ENCODE assay signal across 8 mouse cellular contexts in genomic region chr2:29787937-29788681, GRCm38 (mm10). TPM values are rescaled to one million over a fixed set of nuclear protein-coding genes. Genes with fewer than 3 reads are reported as not detected.
DNase-seq lines count a peak whose midpoint lies in the region; ATAC-seq and TF ChIP-seq lines count a peak whose summit lies in the region.

TSS of gene Trub2 (minus strand) at chr2:29788502.

- peak within 1 kb of the TSS; percentile 8; the same call in 1 of the 2 replicates for H3K27ac ChIP-seq in CH12.LX (ENCODE audit: insufficient read depth, low read depth)
- peak within 1 kb of the TSS; percentile 88 for H3K27ac ChIP-seq in forebrain, embryonic 10.5 days
- peak within 1 kb of the TSS; percentile 67 to 77 for H3K27ac ChIP-seq in heart, embryonic 14.5 days (replicated peaks in 1 of 2; ENCODE audit: control insufficient read depth in 1 of 2, insufficient read depth in 1 of 2, low read depth in 2 of 2, low read length in 2 of 2)
- peak within 1 kb of the TSS; percentile 83 for H3K27ac ChIP-seq in liver, embryonic 13.5 days
- peak within 1 kb of the TSS; percentile 73 for H3K27ac ChIP-seq in stomach, embryonic 15.5 days

- WGBS in forebrain, embryonic 10.5 days = under 1% methylated on average over 45 of the region's 45 CpGs
- under 1% methylated on average over 45 of the region's 45 CpGs for WGBS in heart, embryonic 14.5 days
- under 1% methylated on average over 45 of the region's 45 CpGs for WGBS in liver, embryonic 13.5 days (ENCODE audit: insufficient replicate concordance)
- WGBS in stomach, embryonic 15.5 days = under 1% methylated on average over 45 of the region's 45 CpGs

- H3K4me3 ChIP-seq in CH12.LX (replicated peaks in 1 of 3; ENCODE audit: low read depth in 2 of 3, low read length in 2 of 3, poor library complexity in 1 of 3) = peak within 1 kb of the TSS; percentile 80 to 97 (median 89)
- peak within 1 kb of the TSS; percentile 88 for H3K4me3 ChIP-seq in forebrain, embryonic 10.5 days
- H3K4me3 ChIP-seq in heart, embryonic 14.5 days (ENCODE audit: control insufficient read depth in 1 of 2, insufficient read depth in 1 of 2, low read depth in 1 of 2, low read length in 2 of 2) = peak within 1 kb of the TSS; percentile 64 to 90
- peak within 1 kb of the TSS; percentile 84 for H3K4me3 ChIP-seq in liver, embryonic 13.5 days (replicated peaks)
- peak within 1 kb of the TSS; percentile 65 for H3K4me3 ChIP-seq in stomach, embryonic 15.5 days (replicated peaks)

- peak within 1 kb of the TSS; percentile 87 for H3K9ac ChIP-seq in CH12.LX (ENCODE audit: insufficient read depth, low read depth)
- peak within 1 kb of the TSS; percentile 73 for H3K9ac ChIP-seq in heart, embryonic 14.5 days (ENCODE audit: low read length)
- H3K9ac ChIP-seq in liver, embryonic 13.5 days = peak within 1 kb of the TSS; percentile 71
- H3K9ac ChIP-seq in stomach, embryonic 15.5 days = peak within 1 kb of the TSS; percentile 54

- peak within 1 kb of the TSS; percentile 97 for H3K4me2 ChIP-seq in CH12.LX (ENCODE audit: insufficient read depth, low read depth, poor library complexity, severe bottlenecking)
- H3K4me2 ChIP-seq in heart, embryonic 14.5 days (ENCODE audit: low read length) = peak within 1 kb of the TSS; percentile 93
- H3K4me2 ChIP-seq in liver, embryonic 13.5 days = peak within 1 kb of the TSS; percentile 93
- H3K4me2 ChIP-seq in stomach, embryonic 15.5 days = peak within 1 kb of the TSS; percentile 87

- no peaks in the 10 kb centered on the region for H3K27me3 ChIP-seq in CH12.LX (replicated peaks)
- no peaks in the 10 kb centered on the region for H3K27me3 ChIP-seq in forebrain, embryonic 10.5 days (ENCODE audit: poor library complexity, severe bottlenecking)
- no peaks in the 10 kb centered on the region for H3K27me3 ChIP-seq in heart, embryonic 14.5 days (ENCODE audit: control insufficient read depth, insufficient read depth, low read length)
- H3K27me3 ChIP-seq in liver, embryonic 13.5 days = no peaks in the 10 kb centered on the region
- H3K27me3 ChIP-seq in stomach, embryonic 15.5 days (replicated peaks) = no peaks in the 10 kb centered on the region

- peaks cover 44 to 69% of the 10 kb centered on the region in 2 experiments for H3K36me3 ChIP-seq in CH12.LX (replicated peaks in 1 of 2; ENCODE audit: control insufficient read depth in 1 of 2, insufficient read depth in 1 of 2, low read length in 1 of 2)
- peaks cover 69% of the 10 kb centered on the region for H3K36me3 ChIP-seq in forebrain, embryonic 10.5 days (replicated peaks)
- peaks cover 56% of the 10 kb centered on the region for H3K36me3 ChIP-seq in heart, embryonic 14.5 days (ENCODE audit: control insufficient read depth, insufficient read depth, low read length)
- H3K36me3 ChIP-seq in liver, embryonic 13.5 days = peaks cover 57% of the 10 kb centered on the region
- peaks cover 31% of the 10 kb centered on the region for H3K36me3 ChIP-seq in stomach, embryonic 15.5 days

- dilution Hi-C loops in CH12.LX (cut with MboI; ENCODE audit: extremely low pct_ligation_motif_present, extremely low pct_unique_long_range_greater_than_20kb, low sequenced_read_pairs) = no loop called here

- in situ Hi-C loops in CH12.LX (cut with MboI; ENCODE audit: low pct_ligation_motif_present, low pct_unique_long_range_greater_than_20kb, low sequenced_read_pairs) = no loop called here

- peaks cover 16% of the 10 kb centered on the region for H3K79me2 ChIP-seq in CH12.LX (replicated peaks; ENCODE audit: control insufficient read depth, extremely low read depth, insufficient read depth, poor library complexity, severe bottlenecking)

- no peak for TF ChIP-seq CTCF in CH12.LX (conservative IDR thresholded peaks at IDR 0.05 in 1 of 2, IDR thresholded peaks at IDR 0.05 in 1 of 2; ENCODE audit: low read depth in 2 of 2, low read length in 2 of 2)

- no peak for TF ChIP-seq EP300 in CH12.LX (IDR thresholded peaks at IDR 0.05; ENCODE audit: low read length)

- peak; percentile 44; the same call in 1 of the 2 replicates for TF ChIP-seq POLR2A in CH12.LX (IDR thresholded peaks at IDR 0.05; ENCODE audit: low read depth, low read length)

- peak; percentile 72 for DNase-seq in CH12.LX (ENCODE audit: extremely low read depth)
- peak; percentile 72 for DNase-seq in c-Kit-positive CD71-negative TER-119-negative erythroid progenitor cells, embryonic 14.5 days (ENCODE audit: low read depth)
- peak; percentile 78 for DNase-seq in forebrain, embryonic 10.5 days (ENCODE audit: extremely low spot score, low spot score)
- DNase-seq in kidney, postnatal 25 days = peak; percentile 89 to 94
- DNase-seq in liver, embryonic 13.5 days = peak; percentile 77
- peak; percentile 82 for DNase-seq in neural tube, embryonic 10.5 days (ENCODE audit: extremely low spot score, low spot score)

- TF ChIP-seq RAD21 in CH12.LX (IDR thresholded peaks at IDR 0.05; ENCODE audit: low read depth, low read length) = no peak

- H3K4me1 ChIP-seq in CH12.LX (ENCODE audit: control insufficient read depth in 1 of 2, insufficient read depth in 2 of 2) = peaks cover 4 to 18% of the 10 kb centered on the region in 2 experiments; a peak in 3 of 4 replicates
- peaks cover 20% of the 10 kb centered on the region for H3K4me1 ChIP-seq in forebrain, embryonic 10.5 days
- peaks cover 0 to 8% of the 10 kb centered on the region in 2 experiments; a peak in 2 of 4 replicates for H3K4me1 ChIP-seq in heart, embryonic 14.5 days (ENCODE audit: control insufficient read depth in 2 of 2, insufficient read depth in 2 of 2, low read length in 2 of 2)
- H3K4me1 ChIP-seq in liver, embryonic 13.5 days (replicated peaks) = peaks cover 22% of the 10 kb centered on the region
- peaks cover 16% of the 10 kb centered on the region for H3K4me1 ChIP-seq in stomach, embryonic 15.5 days

- H3K9me3 ChIP-seq in CH12.LX (replicated peaks; ENCODE audit: low read length) = peaks cover 3% of the 10 kb centered on the region
- no peaks in the 10 kb centered on the region for H3K9me3 ChIP-seq in forebrain, embryonic 10.5 days
- no peaks in the 10 kb centered on the region for H3K9me3 ChIP-seq in heart, embryonic 14.5 days (ENCODE audit: control insufficient read depth, low read length)
- H3K9me3 ChIP-seq in liver, embryonic 13.5 days (replicated peaks) = no peaks in the 10 kb centered on the region
- H3K9me3 ChIP-seq in stomach, embryonic 15.5 days = no peaks in the 10 kb centered on the region

- ATAC-seq in heart, embryonic 14.5 days (ENCODE audit: insufficient number of reproducible peaks, insufficient read depth, low FRiP score, low read depth) = peak; percentile 87
- ATAC-seq in liver, embryonic 13.5 days (ENCODE audit: low read depth) = peak; percentile 86
- peak; percentile 85 for ATAC-seq in stomach, embryonic 15.5 days (ENCODE audit: insufficient read depth, low FRiP score, low read depth)

TF ChIP-seq in CH12.LX, 34 proteins besides CTCF, POLR2A, EP300 and RAD21 (continues in another document):
- TF ChIP-seq PAX5 (IDR thresholded peaks at IDR 0.05; ENCODE audit: low read length) = no peak
- TF ChIP-seq MXI1 (IDR thresholded peaks at IDR 0.05; ENCODE audit: low read depth, low read length) = peak; percentile 92
- TF ChIP-seq ZMIZ1 (IDR thresholded peaks at IDR 0.05; ENCODE audit: low read depth, low read length) = no peak
- TF ChIP-seq RCOR1 (conservative IDR thresholded peaks at IDR 0.05; ENCODE audit: low read depth, low read length) = no peak
- 0 out of 2 replicates have a peak, but pooled peaks have one; percentile 35 for TF ChIP-seq NRF1 (IDR thresholded peaks at IDR 0.05; ENCODE audit: low read depth, low read length)
- no peak for TF ChIP-seq ZC3H11A (IDR thresholded peaks at IDR 0.05; ENCODE audit: low read depth, low read length)
- peak; percentile 41; the same call in 1 of the 2 replicates for TF ChIP-seq NELFE (IDR thresholded peaks at IDR 0.05; ENCODE audit: low read depth, low read length)
- peak; percentile 64; the same call in 1 of the 2 replicates for TF ChIP-seq MYC (IDR thresholded peaks at IDR 0.05; ENCODE audit: low read depth, low read length)
- TF ChIP-seq UBTF (IDR thresholded peaks at IDR 0.05; ENCODE audit: low read depth, low read length) = no peak
- no peak for TF ChIP-seq KAT2A (IDR thresholded peaks at IDR 0.05; ENCODE audit: insufficient replicate concordance, low read length)
- no peak for TF ChIP-seq E2F4 (IDR thresholded peaks at IDR 0.05; ENCODE audit: insufficient replicate concordance, low read depth, low read length)
- no peak for TF ChIP-seq CHD2 (IDR thresholded peaks at IDR 0.05; ENCODE audit: low read length)
- TF ChIP-seq CHD1 (IDR thresholded peaks at IDR 0.05; ENCODE audit: low read depth, low read length) = no peak
- no peak for TF ChIP-seq POLR2AphosphoS2 (IDR thresholded peaks at IDR 0.05; ENCODE audit: low read depth, low read length)
- TF ChIP-seq BHLHE40 (IDR thresholded peaks at IDR 0.05; ENCODE audit: low read depth, low read length) = no peak
- TF ChIP-seq TCF12 (IDR thresholded peaks at IDR 0.05; ENCODE audit: low read depth, low read length) = peak; percentile 65
- no peak for TF ChIP-seq IRF4 (IDR thresholded peaks at IDR 0.05; ENCODE audit: low read depth, low read length)
- TF ChIP-seq HCFC1 (IDR thresholded peaks at IDR 0.05; ENCODE audit: low read depth, low read length) = no peak
- no peak for TF ChIP-seq ZKSCAN1 (IDR thresholded peaks at IDR 0.05; ENCODE audit: borderline replicate concordance, low read depth, low read length)
- no peak for TF ChIP-seq MAZ (IDR thresholded peaks at IDR 0.05; ENCODE audit: low read depth, low read length)
- TF ChIP-seq ETS1 (conservative IDR thresholded peaks at IDR 0.05; ENCODE audit: low read depth, low read length) = no peak
- no peak for TF ChIP-seq ZNF384 (IDR thresholded peaks at IDR 0.05; ENCODE audit: low read depth, low read length)
- no peak for TF ChIP-seq TBP (conservative IDR thresholded peaks at IDR 0.05; ENCODE audit: low read depth, low read length)
- no peak for TF ChIP-seq MEF2A (IDR thresholded peaks at IDR 0.05; ENCODE audit: borderline replicate concordance, low read depth, low read length)
- TF ChIP-seq MAX (IDR thresholded peaks at IDR 0.05; ENCODE audit: low read length) = peak; percentile 67
- peak; percentile 46; the same call in 1 of the 2 replicates for TF ChIP-seq ELF1 (IDR thresholded peaks at IDR 0.05; ENCODE audit: low read depth, low read length)
- TF ChIP-seq SIN3A (IDR thresholded peaks at IDR 0.05; ENCODE audit: low read length) = peak; percentile 83

RNA-seq across cellular contexts. Expression of gene Trub2, which starts in this region (rescaled TPM):
- total RNA-seq in CH12.LX (2012; rRNA removed) (32.6 and 40.4 TPM in 2 replicates), CH12.LX (2014; rRNA removed) (39.0 and 41.5 TPM in 2 replicates)
- polyA plus RNA-seq in CH12.LX (2012; ENCODE audit: insufficient read length, low read depth) = 41.4 and 58.4 TPM in 2 replicates
- 56.3 and 57.6 TPM in 2 replicates for polyA plus RNA-seq in forebrain, embryonic 10.5 days (2016; fragmentation: Nextera tagmentation; extraction: Ambion mirVana)
- polyA plus RNA-seq in heart, embryonic 14.5 days (2014; fragmentation: Nextera tagmentation; extraction: Ambion mirVana) = 21.9 and 23.3 TPM in 2 replicates
- polyA plus RNA-seq in liver, embryonic 13.5 days (2015; fragmentation: Nextera tagmentation; extraction: Ambion mirVana) = 16.2 and 19.1 TPM in 2 replicates
- 32.2 and 36.3 TPM in 2 replicates for polyA plus RNA-seq in stomach, embryonic 15.5 days (2015; fragmentation: Nextera tagmentation; extraction: Ambion mirVana)

Comparison
In these comparisons a context has a peak if more than half of its experiments do, and no peak if none do; other contexts are left out.
1. Peak in every context shown above with its lines: DNase-seq, ATAC-seq, H3K4me3 ChIP-seq and H3K27ac ChIP-seq.
2. H3K27ac ChIP-seq: peak in every context shown above with its lines; median percentile 88 in forebrain, embryonic 10.5 days; 83 in liver, embryonic 13.5 days; 73 in stomach, embryonic 15.5 days; 72 in heart, embryonic 14.5 days; 8 in CH12.LX.